Mouse (Mus musculus): ENCODE results near the gene Tcp11l2. TPM values are rescaled to one million over a fixed set of nuclear protein-coding genes. Genes with fewer than 3 reads are reported as not detected.

The Tcp11l2 gene
- polyA plus RNA-seq, 1 experiment from 2014 or later = 20.0 TPM

- H3K9me3 ChIP-seq = no peaks in the 10 kb centered on the region
- H3K4me3 ChIP-seq = no peak overlapping the region
- H3K4me1 ChIP-seq = no peaks in the 10 kb centered on the region
- WGBS = 78% methylated on average over 8 of the region's 8 CpGs
- H3K9ac ChIP-seq = no peak overlapping the region
- H3K27me3 ChIP-seq (replicated peaks) = no peaks in the 10 kb centered on the region
- H3K27ac ChIP-seq = no peak overlapping the region
- no peaks in the 10 kb centered on the region for H3K36me3 ChIP-seq (replicated peaks)
- no peak for ATAC-seq (replicated peaks)
- H3K4me2 ChIP-seq = no peak overlapping the region
These were observed 36.9 kb downstream of the Tcp11l2 start for GRCm38 (mm10) chr10:84613366-84613765.

GRCm38 (mm10) chr10:84615076-84615475, 38.6 kb downstream of the Tcp11l2 start:
- Histone ChIP-seq H3K4me2 (no peak overlapping the region), H3K4me3 (no peak overlapping the region)
- WGBS = 83% methylated on average over 3 of the region's 3 CpGs

GRCm38 (mm10) chr10:84621826-84622790, 45.7 kb downstream of the Tcp11l2 start, which contains the start of gene Polr3b:
Gene Polr3b, plus strand, starts transcription at chr10:84622292.
- Histone ChIP-seq H3K9me3 (no peaks in the 10 kb centered on the region), H3K27ac (peak within 1 kb of the TSS; percentile 96), H3K4me1 (peaks cover 19% of the 10 kb centered on the region), H3K4me3 (peak within 1 kb of the TSS; percentile 79), H3K27me3 (replicated peaks) (no peaks in the 10 kb centered on the region), H3K9ac (peak within 1 kb of the TSS; percentile 72), H3K4me2 (peak within 1 kb of the TSS; percentile 76), H3K36me3 (replicated peaks) (no peaks in the 10 kb centered on the region)
- ATAC-seq (replicated peaks) = peak; percentile 98
- WGBS = 8% methylated on average over 53 of the region's 53 CpGs

More at GRCm38 (mm10) chr10:84615076-84615475, 38.6 kb downstream of the Tcp11l2 start:
- no peak for ATAC-seq (replicated peaks)
- Histone ChIP-seq H3K4me1 (no peaks in the 10 kb centered on the region), H3K9me3 (no peaks in the 10 kb centered on the region), H3K27ac (no peak overlapping the region), H3K27me3 (replicated peaks) (no peaks in the 10 kb centered on the region), H3K9ac (no peak overlapping the region), H3K36me3 (replicated peaks) (no peaks in the 10 kb centered on the region)

GRCm38 (mm10) chr10:84631182-84631581, 54.8 kb downstream of the Tcp11l2 start:
- Histone ChIP-seq H3K9me3 (no peaks in the 10 kb centered on the region), H3K36me3 (replicated peaks) (peaks cover 17% of the 10 kb centered on the region; the same call in 1 of the 2 replicates)
- no peak for ATAC-seq (replicated peaks)

GRCm38 (mm10) chr10:84632005-84632404, 55.6 kb downstream of the Tcp11l2 start:
- 91% methylated on average over 4 of the region's 4 CpGs for WGBS
- H3K9ac ChIP-seq = no peak overlapping the region
- H3K4me3 ChIP-seq = no peak overlapping the region
- H3K4me2 ChIP-seq = no peak overlapping the region
- no peak for ATAC-seq (replicated peaks)
- peaks cover 17% of the 10 kb centered on the region for H3K36me3 ChIP-seq (replicated peaks)
- no peaks in the 10 kb centered on the region for H3K27me3 ChIP-seq (replicated peaks)
- H3K4me1 ChIP-seq = no peaks in the 10 kb centered on the region
- no peak overlapping the region for H3K27ac ChIP-seq
- no peaks in the 10 kb centered on the region for H3K9me3 ChIP-seq

More at GRCm38 (mm10) chr10:84631182-84631581, 54.8 kb downstream of the Tcp11l2 start:
- Histone ChIP-seq H3K27me3 (replicated peaks) (no peaks in the 10 kb centered on the region), H3K27ac (no peak overlapping the region), H3K4me2 (no peak overlapping the region), H3K4me3 (no peak overlapping the region), H3K9ac (no peak overlapping the region), H3K4me1 (no peaks in the 10 kb centered on the region)
- WGBS = 61% methylated on average over 5 of the region's 5 CpGs

- Histone ChIP-seq H3K27me3 (replicated peaks) (no peaks in the 10 kb centered on the region), H3K27ac (no peak overlapping the region), H3K36me3 (replicated peaks) (peaks cover 20% of the 10 kb centered on the region), H3K9ac (no peak overlapping the region), H3K4me1 (no peaks in the 10 kb centered on the region), H3K4me2 (no peak overlapping the region), H3K4me3 (no peak overlapping the region), H3K9me3 (no peaks in the 10 kb centered on the region)
- WGBS = 95% methylated on average over 10 of the region's 10 CpGs
- no peak for ATAC-seq (replicated peaks)
These were observed 60.2 kb downstream of the Tcp11l2 start for GRCm38 (mm10) chr10:84636656-84637055.

- H3K27me3 ChIP-seq (replicated peaks) = no peaks in the 10 kb centered on the region
- H3K9me3 ChIP-seq = no peaks in the 10 kb centered on the region
- no peak overlapping the region for H3K27ac ChIP-seq
- no peak for ATAC-seq (replicated peaks)
- H3K9ac ChIP-seq = no peak overlapping the region
- peaks cover 16% of the 10 kb centered on the region for H3K36me3 ChIP-seq (replicated peaks)
- 91% methylated on average over 4 of the region's 4 CpGs for WGBS
- no peaks in the 10 kb centered on the region for H3K4me1 ChIP-seq
- no peak overlapping the region for H3K4me3 ChIP-seq
- no peak overlapping the region for H3K4me2 ChIP-seq
These were observed 62.0 kb downstream of the Tcp11l2 start for GRCm38 (mm10) chr10:84638382-84638781.

- Histone ChIP-seq H3K4me2 (no peak overlapping the region), H3K27ac (no peak overlapping the region), H3K4me1 (no peaks in the 10 kb centered on the region), H3K36me3 (replicated peaks) (peaks cover 12% of the 10 kb centered on the region), H3K9me3 (no peaks in the 10 kb centered on the region), H3K27me3 (replicated peaks) (no peaks in the 10 kb centered on the region), H3K9ac (no peak overlapping the region), H3K4me3 (no peak overlapping the region)
- ATAC-seq (replicated peaks) = no peak
- 78% methylated on average over 4 of the region's 4 CpGs for WGBS
These were observed 63.3 kb downstream of the Tcp11l2 start for GRCm38 (mm10) chr10:84639525-84640287.

- 60% methylated on average over 7 of the region's 7 CpGs for WGBS
These were observed 64.4 kb downstream of the Tcp11l2 start for GRCm38 (mm10) chr10:84640861-84641260.

GRCm38 (mm10) chr10:84641576-84641975, 65.2 kb downstream of the Tcp11l2 start:
- H3K4me3 ChIP-seq = no peak overlapping the region
- H3K27me3 ChIP-seq (replicated peaks) = no peaks in the 10 kb centered on the region
- no peak overlapping the region for H3K4me2 ChIP-seq
- H3K27ac ChIP-seq = no peak overlapping the region
- H3K4me1 ChIP-seq = peaks cover under 1% of the 10 kb centered on the region; the same call in 1 of the 2 replicates
- H3K9ac ChIP-seq = no peak overlapping the region
- 77% methylated on average over 2 of the region's 2 CpGs for WGBS
- peaks cover 12% of the 10 kb centered on the region for H3K36me3 ChIP-seq (replicated peaks)
- no peak for ATAC-seq (replicated peaks)
- no peaks in the 10 kb centered on the region for H3K9me3 ChIP-seq

More at GRCm38 (mm10) chr10:84640861-84641260, 64.4 kb downstream of the Tcp11l2 start:
- H3K9me3 ChIP-seq = no peaks in the 10 kb centered on the region
- H3K4me2 ChIP-seq = no peak overlapping the region
- no peak overlapping the region for H3K4me3 ChIP-seq
- no peak overlapping the region for H3K27ac ChIP-seq
- ATAC-seq (replicated peaks) = no peak
- no peaks in the 10 kb centered on the region for H3K27me3 ChIP-seq (replicated peaks)
- no peak overlapping the region for H3K9ac ChIP-seq
- H3K36me3 ChIP-seq (replicated peaks) = peaks cover 12% of the 10 kb centered on the region
- H3K4me1 ChIP-seq = no peaks in the 10 kb centered on the region

GRCm38 (mm10) chr10:84645940-84646339, 69.5 kb downstream of the Tcp11l2 start:
- WGBS = 70% methylated on average over 8 of the region's 8 CpGs
- Histone ChIP-seq H3K27me3 (replicated peaks) (no peaks in the 10 kb centered on the region), H3K9me3 (no peaks in the 10 kb centered on the region), H3K4me3 (no peak overlapping the region), H3K4me1 (peaks cover 4% of the 10 kb centered on the region; the same call in 1 of the 2 replicates), H3K27ac (no peak overlapping the region), H3K9ac (no peak overlapping the region), H3K4me2 (no peak overlapping the region), H3K36me3 (replicated peaks) (0 out of 2 replicates have a peak, but pooled peaks cover 10% of the 10 kb centered on the region)
- ATAC-seq (replicated peaks) = no peak

Measured in midbrain, embryonic 15.5 days (tissue).